Mouse (Mus musculus) limb, embryonic 14.5 days (tissue): ENCODE results near the gene Foxi3. TPM values are rescaled to one million over a fixed set of nuclear protein-coding genes. Genes with fewer than 3 reads are reported as not detected.

ENCODE experiments used
- ATAC-seq: fragments of 200-750 bp; cut with Nextera tagmentation; 2 replicates; pipeline ENCODE4 v1.8.0; 2017; ENCODE audit warnings: low read depth, moderate number of reproducible peaks, moderate TSS enrichment; ENCODE audit not compliant: low FRiP score
- DNase-seq: peaks from one replicate; pipeline ENCODE4 v3.0.0-alpha.2; 2015; ENCODE audit warnings: low spot score
- H3K27ac ChIP-seq: fragments of 300-500 bp; sonication (generic); replicated peaks from 2 replicates; pipeline ENCODE4 v1.5.1; 2014; ENCODE audit warnings: low read depth, mild to moderate bottlenecking, low read length, moderate library complexity, mixed read lengths
- H3K27me3 ChIP-seq: fragments of 300-500 bp; sonication (generic); 2 replicates; pipeline ENCODE4 v1.6.1; 2014; ENCODE audit warnings: low read length, mixed read lengths; ENCODE audit not compliant: control insufficient read depth, insufficient read depth
- H3K36me3 ChIP-seq: fragments of 300-500 bp; sonication (generic); 2 replicates; pipeline ENCODE4 v1.6.1; 2014; ENCODE audit warnings: mild to moderate bottlenecking, low read length, moderate library complexity, mixed read lengths; ENCODE audit not compliant: control insufficient read depth, insufficient read depth
- H3K4me1 ChIP-seq: fragments of 300-500 bp; sonication (generic); 2 replicates; pipeline ENCODE4 v1.6.1; 2014; ENCODE audit warnings: antibody characterized with exemption, low read length, mixed read lengths; ENCODE audit not compliant: control insufficient read depth, insufficient read depth
- H3K4me2 ChIP-seq: fragments of 300-500 bp; sonication (generic); replicated peaks from 2 replicates; pipeline ENCODE4 v1.6.1; 2014; ENCODE audit warnings: low read depth, mild to moderate bottlenecking, low read length, moderate library complexity; ENCODE audit not compliant: severe bottlenecking
- H3K4me3 ChIP-seq: fragments of 300-500 bp; sonication (generic); replicated peaks from 2 replicates; pipeline ENCODE4 v1.5.1; 2014; ENCODE audit warnings: low read length
- H3K9ac ChIP-seq: fragments of 300-500 bp; sonication (generic); 2 replicates; pipeline ENCODE4 v1.6.1; 2014; ENCODE audit warnings: mild to moderate bottlenecking, low read depth, low read length, moderate library complexity; ENCODE audit not compliant: severe bottlenecking
- H3K9me3 ChIP-seq: fragments of 300-500 bp; sonication (generic); 2 replicates; pipeline ENCODE4 v1.6.1; 2016; ENCODE audit warnings: low read length; ENCODE audit not compliant: control insufficient read depth
- POLR2A ChIP-seq: fragments of 200-500 bp; IDR thresholded peaks from 2 replicates; pipeline ENCODE4 v1.8.0; 2012; ENCODE audit warnings: inconsistent platforms, mild to moderate bottlenecking, moderate library complexity, borderline replicate concordance; ENCODE audit not compliant: insufficient read depth, insufficient read length; ENCODE audit errors: extremely low read depth
- WGBS: fragments of 180-500 bp; shearing (Covaris S2); extraction: QIAGEN DNeasy Blood & Tissue Kit; methylation state at CpG from one replicate; pipeline ENCODE4 v1.1.7; 2014; 5-methylcytosine and 5-hydroxymethylcytosine counted together
- polyA plus RNA-seq, 2 experiments: library from polyadenylated mRNA; depleted of rRNA in 1 of 2; stranded (reverse) in 1 of 2; unstranded in 1 of 2; fragments of >200 nt; fragmentation: Nextera tagmentation in 1 of 2; extraction: Ambion mirVana in 1 of 2; gene quantifications; 2 replicates each; pipeline versions ENCODE4 v1.2.1 to v1.2.3; 2012 to 2014

Gene Foxi3
- polyA plus RNA-seq, 2 experiments: 0.77 to 1.6 TPM

DNA sequence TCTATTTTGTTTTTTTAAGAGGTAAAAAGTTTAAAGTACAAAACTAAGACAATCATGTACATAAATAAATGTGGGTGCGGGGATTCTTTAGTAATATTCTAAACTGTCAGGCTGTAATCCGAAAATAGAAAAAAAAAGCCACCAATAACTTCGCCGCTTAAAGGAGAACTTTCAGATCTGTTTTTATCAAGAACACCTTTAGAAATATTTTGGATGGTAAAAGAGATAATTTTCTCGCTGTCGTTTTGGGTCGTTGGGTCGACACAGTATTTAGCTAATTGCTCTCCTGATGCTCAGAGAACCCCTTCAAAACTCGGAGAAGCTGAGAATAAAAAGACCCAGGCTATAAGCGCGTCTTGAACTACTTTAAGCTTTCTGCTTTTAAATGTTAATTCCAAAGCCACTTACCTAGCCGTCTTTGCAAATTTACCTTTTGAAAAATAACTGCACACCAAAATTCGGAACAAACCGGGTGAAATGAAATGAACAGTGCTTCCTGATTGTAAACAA, 985 bp upstream of the Foxi3 start:
- H3K4me1 ChIP-seq: peaks cover 12% of the 10 kb centered on the region
- no peak for DNase-seq

DNA sequence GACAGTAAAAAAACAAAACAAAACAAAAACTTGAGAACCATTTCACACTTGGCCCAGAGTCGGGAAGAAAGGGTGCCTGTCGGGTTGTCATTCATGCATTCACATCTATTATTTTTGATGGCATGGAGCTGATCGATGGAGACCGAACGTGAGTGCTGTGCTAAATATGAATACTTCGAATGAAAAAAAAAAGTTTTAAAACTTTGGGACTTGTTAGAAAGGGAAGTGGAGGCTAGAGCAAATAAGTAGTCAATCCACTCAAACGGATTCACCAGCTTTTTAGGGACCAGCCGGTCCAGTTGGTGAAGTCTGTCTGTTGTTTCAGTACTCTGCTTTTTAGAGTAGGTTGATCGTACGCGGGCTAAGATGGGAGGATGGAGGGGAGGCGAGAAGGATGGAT, 490 bp upstream of the Foxi3 start:
- Histone ChIP-seq H3K27me3 (peaks cover 63% of the 10 kb centered on the region), H3K4me2 (peak overlapping the region; percentile 99), H3K4me1 (peaks cover 12% of the 10 kb centered on the region), H3K27ac (no peak overlapping the region), H3K36me3 (no peaks in the 10 kb centered on the region), H3K9ac (no peak overlapping the region; the same call in 1 of the 2 replicates), H3K4me3 (peak overlapping the region; percentile 50), H3K9me3 (no peaks in the 10 kb centered on the region)
- no peak for TF ChIP-seq POLR2A
- 2% methylated on average over 12 of the region's 12 CpGs for WGBS
- ATAC-seq: no peak
- DNase-seq: no peak

More for the DNA sequence above, 985 bp upstream of the Foxi3 start:
- 4% methylated on average over 14 of the region's 14 CpGs for WGBS
- Histone ChIP-seq H3K36me3 (no peaks in the 10 kb centered on the region), H3K9me3 (no peaks in the 10 kb centered on the region), H3K4me3 (no peak overlapping the region), H3K4me2 (no peak overlapping the region), H3K9ac (no peak overlapping the region), H3K27ac (no peak overlapping the region), H3K27me3 (peaks cover 63% of the 10 kb centered on the region)
- no peak for TF ChIP-seq POLR2A
- ATAC-seq: no peak

DNA sequence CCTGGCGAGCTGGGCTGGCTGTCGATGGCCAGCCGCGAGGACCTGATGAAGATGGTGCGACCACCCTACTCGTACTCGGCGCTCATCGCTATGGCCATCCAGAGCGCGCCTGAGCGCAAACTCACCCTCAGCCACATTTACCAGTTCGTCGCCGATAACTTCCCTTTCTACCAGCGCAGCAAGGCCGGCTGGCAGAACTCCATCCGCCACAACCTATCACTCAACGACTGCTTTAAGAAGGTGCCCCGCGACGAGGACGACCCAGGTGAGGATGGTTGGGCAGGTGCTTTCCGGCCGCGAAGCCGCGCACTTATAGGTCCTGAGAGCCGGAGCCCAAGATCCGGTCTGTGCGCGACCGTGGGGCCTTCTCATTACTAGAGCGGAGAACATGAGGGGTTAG, 605 bp downstream of the Foxi3 start:
- ATAC-seq (no peak), DNase-seq (no peak)
- Histone ChIP-seq H3K4me3 (peak overlapping the region; percentile 50), H3K9ac (peak overlapping the region; percentile 44), H3K9me3 (no peaks in the 10 kb centered on the region), H3K4me1 (peaks cover 12% of the 10 kb centered on the region), H3K4me2 (peak overlapping the region; percentile 99), H3K27me3 (peaks cover 63% of the 10 kb centered on the region), H3K36me3 (no peaks in the 10 kb centered on the region), H3K27ac (no peak overlapping the region)
- under 1% methylated on average over 34 of the region's 34 CpGs for WGBS
- TF ChIP-seq POLR2A: no peak

DNA sequence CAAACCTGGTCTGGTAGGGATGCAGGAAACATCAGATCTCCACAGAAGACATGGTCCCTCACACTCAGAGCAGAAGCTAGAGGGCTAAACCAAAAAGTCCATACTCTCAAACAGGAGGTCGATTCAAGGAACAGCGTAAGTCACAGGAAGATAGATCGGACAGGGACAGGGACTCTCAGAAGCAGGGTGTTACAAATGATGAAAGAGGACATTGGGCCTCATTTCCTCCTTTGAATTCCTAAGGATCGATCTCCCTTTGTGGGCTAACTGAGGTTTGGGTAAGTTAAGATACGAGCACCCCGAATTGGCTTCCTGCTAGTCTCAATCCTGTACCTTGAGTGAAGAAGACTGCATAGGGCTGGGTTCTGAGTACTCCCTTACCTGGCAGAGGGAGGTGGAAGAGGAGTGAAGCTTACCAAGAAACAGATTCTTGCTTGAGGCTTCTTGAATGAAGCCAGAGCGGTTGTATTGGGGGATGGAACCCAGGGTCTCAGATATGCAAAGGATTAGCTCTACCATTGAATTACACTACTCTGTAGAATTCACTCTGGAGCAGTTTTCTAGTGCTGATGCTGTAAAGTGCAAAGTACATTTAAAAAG, 1.1 kb downstream of the Foxi3 start:
- no peak for DNase-seq
- no peak for TF ChIP-seq POLR2A
- 9% methylated on average over 7 of the region's 7 CpGs for WGBS
- no peaks in the 10 kb centered on the region for H3K36me3 ChIP-seq
- H3K27ac ChIP-seq: no peak overlapping the region
- ATAC-seq: no peak
- peaks cover 63% of the 10 kb centered on the region for H3K27me3 ChIP-seq
- peak overlapping the region; percentile 50 for H3K4me3 ChIP-seq
- no peaks in the 10 kb centered on the region for H3K9me3 ChIP-seq
- H3K9ac ChIP-seq: no peak overlapping the region
- H3K4me1 ChIP-seq: peaks cover 12% of the 10 kb centered on the region
- no peak overlapping the region; the same call in 1 of the 2 replicates for H3K4me2 ChIP-seq

DNA sequence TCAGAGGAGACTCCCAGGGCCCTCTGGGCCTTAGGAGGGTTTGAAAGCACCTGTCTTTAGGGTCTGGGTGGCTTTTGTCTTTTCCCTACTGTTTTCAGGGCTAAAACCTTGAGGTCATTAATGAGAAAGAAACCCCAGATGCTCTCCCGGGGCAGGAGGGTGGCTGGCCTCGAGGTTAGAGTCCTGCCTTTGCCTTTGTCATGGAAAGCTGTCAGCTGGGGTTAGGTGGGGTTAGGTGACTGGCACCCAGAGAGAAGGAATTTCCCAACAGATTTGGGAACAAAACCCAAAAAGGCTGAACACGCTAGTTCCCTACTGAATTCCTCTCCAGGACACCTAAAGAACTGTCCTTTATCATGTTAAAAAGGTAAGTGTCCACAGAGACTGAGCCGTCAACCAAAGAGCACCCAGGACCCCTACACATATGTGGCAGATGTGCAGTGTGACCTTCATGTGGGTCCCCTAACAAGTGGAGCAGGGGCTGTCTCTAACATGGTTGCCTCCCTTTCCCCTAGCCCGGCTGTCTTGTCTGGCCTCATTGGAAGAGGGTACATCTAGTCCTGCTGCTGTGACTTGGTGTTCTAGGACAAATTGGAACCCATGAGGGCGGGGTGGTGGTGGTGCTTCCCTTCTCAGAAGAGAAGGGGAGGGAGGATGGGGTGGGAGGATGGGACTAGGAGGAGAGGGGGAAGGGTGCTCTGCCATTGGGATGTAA, 7.9 kb downstream of the Foxi3 start:
- Histone ChIP-seq H3K9ac (no peak overlapping the region), H3K4me3 (no peak overlapping the region), H3K9me3 (no peaks in the 10 kb centered on the region), H3K36me3 (no peaks in the 10 kb centered on the region), H3K27ac (no peak overlapping the region), H3K27me3 (peaks cover 6% of the 10 kb centered on the region; the same call in 1 of the 2 replicates), H3K4me1 (peaks cover 10% of the 10 kb centered on the region), H3K4me2 (no peak overlapping the region)
- no peak for ATAC-seq
- no peak for DNase-seq
- TF ChIP-seq POLR2A: no peak
- 44% methylated on average over 6 of the region's 6 CpGs for WGBS
